Mouse (Mus musculus): ENCODE results near the gene Gm28845.

DNA sequence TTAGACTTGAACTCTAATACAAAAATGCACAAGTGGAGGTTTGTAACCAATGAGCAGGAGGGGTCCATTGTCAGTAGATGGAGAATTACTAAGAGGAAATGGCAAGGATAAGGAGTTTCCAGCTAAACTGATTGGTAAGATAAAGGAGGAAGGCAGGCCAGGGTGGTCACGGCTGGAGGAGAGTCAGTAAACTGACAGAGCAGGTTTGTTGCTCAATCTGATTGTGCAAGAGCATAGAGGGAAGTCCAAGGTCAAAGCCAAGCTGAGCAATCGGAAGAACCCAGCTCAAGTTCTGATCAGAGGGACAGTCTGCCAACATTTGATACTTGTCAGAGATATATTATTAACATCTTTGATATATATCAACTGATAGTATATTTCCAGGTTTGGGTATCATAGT, 29.0 kb downstream of the Gm28845 start:
- TF ChIP-seq CTCF (conservative IDR thresholded peaks at IDR 0.05; ENCODE audit: insufficient read depth, insufficient read length, low read depth, low read length) (no peak), POLR2A (IDR thresholded peaks at IDR 0.05; ENCODE audit: low read depth, low read length) (no peak)

Data from kidney, adult 2 months (tissue).